Mouse (Mus musculus): ENCODE results near the gene Tbx3. TPM values are rescaled to one million over a fixed set of nuclear protein-coding genes. Genes with fewer than 3 reads are reported as not detected.

The Tbx3 gene
- total RNA-seq, 2 experiments from 2014 or later, result 7.0 to 9.7 TPM

GRCm38 (mm10) chr5:119706467-119706866 is 36.0 kb downstream of the Tbx3 start:
- DNase-seq, result no peak

- DNase-seq, result no peak
Observed at GRCm38 (mm10) chr5:119708850-119709585, 38.5 kb downstream of the Tbx3 start.

GRCm38 (mm10) chr5:119709826-119710559 is 39.5 kb downstream of the Tbx3 start:
- no peak for DNase-seq

GRCm38 (mm10) chr5:119710756-119711155 is 40.3 kb downstream of the Tbx3 start:
- DNase-seq, result no peak

GRCm38 (mm10) chr5:119711626-119712025 is 41.2 kb downstream of the Tbx3 start:
- no peak for DNase-seq

GRCm38 (mm10) chr5:119712679-119713246 is 42.3 kb downstream of the Tbx3 start:
- peak; percentile 89 for DNase-seq

- no peak for DNase-seq
Observed at GRCm38 (mm10) chr5:119720471-119721265, 50.2 kb downstream of the Tbx3 start.

GRCm38 (mm10) chr5:119732978-119733377 is 62.5 kb downstream of the Tbx3 start:
- DNase-seq, result no peak

Other genes with a start within 250 kb of the Tbx3 start
- under 1 TPM in 1 of 2 experiments, not detected in 1; 0.12 TPM for gene Tbx5, start 162.0 kb downstream of the Tbx3 start, total RNA-seq (2021)